Mouse (Mus musculus) gastrocnemius, postnatal 4 days (tissue): ENCODE data around the gene Gna11. TPM values are rescaled to one million over a fixed set of nuclear protein-coding genes. Genes with fewer than 3 reads are reported as not detected.

ENCODE experiments used
- DNase-seq, 2 experiments: peaks; one replicate each; pipeline ENCODE4 v3.0.0; 2021 to 2022; ENCODE audit warnings: low spot score in 2 of 2, mixed read lengths in 2 of 2
- total RNA-seq, 2 experiments: library from RNA; stranded (reverse); gene quantifications; 2 replicates each; pipeline ENCODE4 v1.2.3; 2021

The Gna11 gene
- total RNA-seq, 2 experiments from 2014 or later: 56.8 to 59.5 TPM

- DNase-seq: no peak
These were observed 37.1 kb downstream of the Gna11 start for GRCm38 (mm10) chr10:81507691-81508489.

GRCm38 (mm10) chr10:81507095-81507494 lies 37.9 kb downstream of the Gna11 start:
- DNase-seq: no peak

- no peak for DNase-seq
These were observed 39.9 kb downstream of the Gna11 start for GRCm38 (mm10) chr10:81505016-81505664.

GRCm38 (mm10) chr10:81502658-81503057 lies 42.3 kb downstream of the Gna11 start:
- DNase-seq: peak; percentile 85 to 86

DNA sequence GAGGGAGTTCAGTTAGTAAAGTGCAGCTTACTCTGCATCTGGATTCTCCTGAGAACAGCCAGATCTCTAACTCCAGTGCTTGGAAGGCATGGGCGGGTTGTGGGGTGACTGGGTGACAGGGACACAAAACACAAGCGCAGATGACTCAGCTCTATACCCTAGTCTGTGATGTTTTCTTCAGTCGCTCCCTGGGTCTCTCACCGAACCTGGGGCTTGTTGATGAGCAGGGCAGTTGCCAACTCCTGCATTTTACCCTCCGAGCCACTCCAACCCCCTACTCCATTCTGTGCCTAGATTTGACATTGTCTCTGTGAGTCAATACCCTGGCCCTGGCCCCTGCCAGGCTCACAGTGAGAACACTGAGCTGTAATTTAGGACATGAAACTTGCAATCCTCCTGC lies 43.1 kb downstream of the Gna11 start:
- no peak for DNase-seq

GRCm38 (mm10) chr10:81500032-81500431 lies 45.0 kb downstream of the Gna11 start, which contains the start of gene S1pr4:
TSS of gene S1pr4 (minus strand) at chr10:81500132.
- no peak for DNase-seq

DNA sequence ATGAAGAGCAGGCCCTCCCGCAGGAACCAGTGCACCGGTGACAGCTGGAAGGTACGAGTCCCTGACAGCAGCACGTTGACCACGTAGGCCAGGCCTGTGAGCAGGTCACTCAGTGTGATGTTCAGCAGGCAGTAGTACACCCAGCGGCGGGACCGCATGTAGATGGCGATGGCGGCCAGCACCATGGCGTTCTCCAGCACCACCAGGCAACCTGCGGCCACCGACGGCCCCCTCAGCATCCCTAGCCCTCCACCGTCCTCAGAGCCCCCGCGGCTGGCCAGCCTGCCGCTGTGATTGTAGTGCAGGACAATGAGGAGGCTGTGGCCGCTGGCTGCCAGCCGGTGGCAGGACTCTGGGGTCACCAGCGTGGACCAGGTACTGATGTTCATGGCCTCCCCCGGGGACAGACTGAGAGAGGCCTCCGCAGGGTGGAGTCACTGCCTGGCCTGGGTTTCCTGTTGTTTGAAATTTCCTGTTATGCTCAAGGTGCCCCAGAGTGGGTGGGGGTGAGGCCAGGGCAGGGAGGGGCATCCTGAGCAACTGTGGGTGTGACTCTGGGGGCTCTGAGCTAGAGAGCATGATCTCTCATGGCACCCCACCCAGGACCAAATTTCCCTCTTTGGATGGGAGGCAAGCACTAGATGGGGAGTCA lies 45.6 kb downstream of the Gna11 start:
- no peak for DNase-seq

GRCm38 (mm10) chr10:81498316-81499249 lies 46.4 kb downstream of the Gna11 start:
- no peak for DNase-seq

DNA sequence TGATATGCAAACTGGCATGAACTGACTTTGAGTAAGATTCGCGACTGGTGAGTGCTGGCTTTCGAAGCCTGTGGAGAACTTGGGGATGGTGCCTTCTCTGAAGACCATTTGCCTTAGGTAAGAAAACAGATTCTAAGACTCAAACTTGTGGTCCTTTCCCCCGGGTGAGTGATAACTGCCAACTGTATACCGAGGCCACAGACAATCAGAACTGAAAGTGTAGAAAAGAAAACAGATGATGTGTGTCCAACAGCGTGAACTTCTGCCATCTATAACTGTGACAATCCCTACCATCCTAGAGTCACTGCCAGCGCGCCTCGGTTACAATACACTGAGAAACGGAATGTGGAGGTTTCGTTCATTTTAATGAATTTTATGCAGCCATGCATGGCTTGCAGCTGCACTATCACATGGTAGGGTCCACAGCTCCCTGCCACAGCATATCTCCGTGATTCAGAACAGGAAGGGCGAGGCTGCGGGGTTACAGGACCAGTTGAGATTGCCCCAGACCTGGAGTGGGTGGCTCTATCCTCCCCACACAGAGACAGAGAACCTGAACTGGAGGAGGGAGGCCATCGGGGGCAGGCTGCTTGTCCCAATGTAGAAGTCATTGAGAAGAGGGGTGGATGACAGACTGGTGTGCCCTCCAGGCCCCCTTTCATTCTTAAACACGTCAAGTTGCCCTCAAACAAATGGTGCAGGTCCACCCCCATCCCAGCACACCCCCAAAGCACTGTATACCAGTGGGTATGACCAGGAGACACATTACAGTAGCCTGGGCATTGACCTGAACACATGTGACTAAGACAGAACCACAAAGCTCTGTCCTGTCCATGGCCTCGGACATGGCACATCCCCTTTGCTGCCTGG lies 47.4 kb downstream of the Gna11 start:
- DNase-seq: no peak

DNA sequence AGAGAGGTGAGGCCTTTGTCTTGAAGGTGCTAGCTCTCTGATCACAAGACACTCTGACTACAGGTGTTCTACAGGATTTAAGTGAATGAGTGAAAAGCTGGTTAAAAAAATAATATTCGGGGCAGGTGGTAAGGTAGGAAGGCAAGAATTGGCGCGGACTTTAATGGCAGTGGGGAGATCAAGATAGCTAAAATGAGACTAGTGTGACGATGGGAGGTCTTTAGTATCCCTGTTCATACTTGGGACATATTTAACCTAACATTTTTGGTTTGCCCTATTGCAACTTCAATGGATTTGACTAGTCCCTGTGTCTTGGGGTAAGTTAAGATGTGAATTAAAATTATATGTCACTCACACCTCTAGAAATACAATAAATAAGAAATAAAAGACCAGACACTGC lies 48.0 kb downstream of the Gna11 start:
- DNase-seq: no peak

DNA sequence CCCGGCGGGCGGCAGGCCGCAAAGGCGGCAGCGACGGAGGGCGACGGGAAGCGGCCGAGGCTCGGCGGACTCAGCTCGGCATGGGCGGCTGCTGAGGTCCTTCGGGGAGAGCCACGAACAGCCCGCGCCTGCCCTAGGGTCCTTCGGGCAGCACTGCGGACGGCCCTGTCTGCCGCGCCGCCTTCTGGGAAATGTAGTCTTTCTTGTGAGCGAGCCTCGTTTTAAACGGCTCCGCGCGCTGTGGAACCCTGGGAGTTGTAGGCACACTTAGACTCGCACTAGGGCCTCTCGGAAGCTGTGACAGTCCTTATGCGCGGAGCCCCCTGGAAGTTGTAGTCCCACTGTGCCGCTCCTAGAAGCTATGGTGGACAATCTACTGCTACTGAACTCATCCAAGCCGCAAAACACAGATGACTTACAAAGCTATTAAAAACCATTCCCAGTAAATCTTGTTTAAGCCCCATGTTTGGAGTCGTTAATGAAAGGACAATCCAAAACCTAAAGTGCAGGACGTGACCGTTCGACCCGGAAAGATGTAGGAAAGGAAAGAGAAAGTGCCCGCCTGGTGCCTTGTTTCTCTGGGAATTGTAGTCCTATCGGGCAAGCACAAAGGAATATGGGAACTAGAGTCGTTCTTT lies 48.6 kb downstream of the Gna11 start, which contains the start of gene Ncln:
Gene Ncln, minus strand, starts transcription at position 129 of the 638 bp plus-strand sequence.
- peak; percentile 92 to 98 for DNase-seq

- DNase-seq: no peak
These were observed 49.2 kb downstream of the Gna11 start for GRCm38 (mm10) chr10:81495616-81496263.

DNA sequence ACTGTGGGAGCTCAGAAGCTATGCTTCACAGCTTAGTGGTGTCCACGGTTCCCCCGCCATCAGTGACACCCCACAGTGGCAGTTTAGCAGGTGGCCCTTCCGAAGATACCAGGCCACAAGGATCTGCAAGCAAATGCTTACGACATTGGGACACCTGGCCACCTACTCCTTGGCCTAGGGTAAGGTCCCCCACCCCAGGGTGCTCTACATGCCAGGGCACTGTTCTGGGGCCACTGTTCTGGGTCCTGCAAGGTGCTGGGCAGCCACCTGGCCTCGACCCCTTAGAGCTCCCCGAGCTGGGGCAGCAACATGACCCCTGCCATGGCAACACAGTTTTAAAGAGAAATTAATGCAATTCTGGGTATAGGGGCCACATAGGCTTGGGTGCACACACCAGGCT lies 49.8 kb downstream of the Gna11 start:
- no peak for DNase-seq

- DNase-seq: no peak
These were observed 50.5 kb downstream of the Gna11 start for GRCm38 (mm10) chr10:81494260-81495041.

DNA sequence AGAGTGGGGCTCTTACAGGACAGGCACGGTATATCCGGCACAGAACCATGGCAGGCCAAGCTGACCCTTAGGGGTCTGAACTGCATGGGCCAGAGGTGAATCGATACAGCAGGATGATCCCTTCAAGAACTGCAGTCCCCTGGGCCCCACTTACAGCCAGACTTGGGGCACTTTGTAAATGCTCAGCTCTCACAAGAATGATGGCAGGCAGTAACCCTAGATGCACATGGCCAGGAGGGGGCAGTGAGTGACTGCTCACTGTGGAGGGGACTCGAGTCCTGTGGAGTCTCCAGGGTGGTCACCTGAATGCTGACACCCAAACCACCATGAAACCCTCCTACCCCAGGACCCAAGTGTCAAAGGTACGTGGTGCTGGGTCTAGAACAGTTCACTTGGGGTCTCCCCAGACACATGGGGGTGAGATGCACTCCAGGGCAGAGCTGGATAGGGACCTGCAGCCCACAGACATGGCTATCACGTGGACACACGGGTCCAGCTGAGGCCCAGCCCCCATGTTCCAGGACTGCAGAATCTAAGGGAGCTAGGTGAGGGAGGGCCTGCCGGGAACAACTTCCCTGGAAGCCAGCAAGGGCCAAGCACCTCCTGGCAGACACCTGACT lies 51.3 kb downstream of the Gna11 start:
- DNase-seq: no peak

DNA sequence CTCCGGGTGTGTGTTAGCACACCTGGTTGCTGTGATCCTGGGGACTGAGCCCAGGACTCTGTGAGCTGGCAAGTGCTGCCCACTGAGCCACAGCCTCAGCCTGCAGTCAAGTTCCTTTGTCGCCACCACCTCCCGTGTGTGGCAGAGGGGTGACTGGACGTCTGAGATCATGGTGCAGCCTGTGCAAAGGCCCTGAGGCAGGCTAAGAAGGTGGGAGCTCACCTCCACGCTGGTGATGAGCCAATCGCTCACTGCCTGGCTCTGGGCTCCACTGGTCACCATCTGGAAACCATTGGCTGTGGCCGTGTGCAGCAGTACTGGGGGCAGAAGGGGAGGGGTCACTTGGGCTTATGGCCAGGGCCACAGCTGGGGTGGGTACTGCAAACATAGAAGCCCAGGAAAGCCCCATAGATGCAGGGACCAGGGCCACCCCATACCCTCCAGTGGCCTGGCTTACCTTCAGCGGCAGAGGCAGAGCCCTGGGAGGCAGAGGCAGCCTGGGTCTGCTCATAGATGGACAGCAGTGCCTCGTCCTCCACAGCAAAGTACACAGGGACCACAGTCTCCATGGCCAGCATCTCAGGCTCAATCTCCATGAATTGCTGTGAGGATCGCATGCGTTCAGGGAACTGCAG lies 52.3 kb downstream of the Gna11 start:
- no peak for DNase-seq

DNA sequence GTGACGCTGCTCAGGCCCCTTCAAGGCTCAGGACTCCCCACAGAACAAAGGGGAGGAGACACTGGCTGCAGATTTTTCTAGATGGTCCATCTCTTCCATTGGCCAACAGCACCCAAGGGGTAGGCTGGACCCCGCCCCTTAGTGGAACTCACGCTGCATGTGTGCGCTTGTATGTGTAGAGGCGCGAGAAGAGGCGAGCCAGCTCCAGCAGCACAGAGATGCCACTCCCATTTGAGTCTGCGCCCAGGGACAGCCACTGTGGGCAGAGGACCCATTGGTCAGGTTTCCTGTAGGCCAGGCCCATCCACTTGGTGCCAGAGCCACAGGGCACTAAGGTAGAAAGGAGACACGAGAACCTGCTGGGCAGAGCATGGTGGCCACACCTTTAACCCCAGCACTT lies 54.0 kb downstream of the Gna11 start:
- DNase-seq: no peak
